Mouse (Mus musculus) urinary bladder, adult 18-20 months (tissue): ENCODE results near the gene Pard3b.

Experiments
- DNase-seq, 2 experiments: peaks; one replicate each; pipeline ENCODE4 v3.0.0; 2022; ENCODE audit warnings: low spot score in 2 of 2, mixed read lengths in 2 of 2

Pard3b gene

GRCm38 (mm10) chr1:61751008-61751407 is 112.4 kb downstream of the Pard3b start:
- DNase-seq, result no peak

- DNase-seq, result no peak
These were observed 118.1 kb downstream of the Pard3b start for GRCm38 (mm10) chr1:61756771-61757170.

GRCm38 (mm10) chr1:61771213-61771612 is 132.6 kb downstream of the Pard3b start:
- DNase-seq, result peak; percentile 43

- DNase-seq, result no peak
These were observed 140.1 kb downstream of the Pard3b start for GRCm38 (mm10) chr1:61778731-61779130.

- DNase-seq, result peak; percentile 6 to 41
These were observed 141.3 kb downstream of the Pard3b start for GRCm38 (mm10) chr1:61779906-61780305.

GRCm38 (mm10) chr1:61796296-61796695 is 157.7 kb downstream of the Pard3b start:
- no peak for DNase-seq

- DNase-seq, result no peak
These were observed 181.6 kb downstream of the Pard3b start for GRCm38 (mm10) chr1:61820213-61820612.

GRCm38 (mm10) chr1:61825560-61826191 is 187.1 kb downstream of the Pard3b start:
- no peak for DNase-seq

- no peak for DNase-seq
These were observed 198.5 kb downstream of the Pard3b start for GRCm38 (mm10) chr1:61837006-61837544.

- no peak for DNase-seq
These were observed 208.0 kb downstream of the Pard3b start for GRCm38 (mm10) chr1:61846606-61847005.

- no peak for DNase-seq
These were observed 210.5 kb downstream of the Pard3b start for GRCm38 (mm10) chr1:61849029-61849714.

GRCm38 (mm10) chr1:61850471-61850870 is 211.8 kb downstream of the Pard3b start:
- DNase-seq, result no peak

GRCm38 (mm10) chr1:61851176-61851575 is 212.6 kb downstream of the Pard3b start:
- DNase-seq, result no peak

GRCm38 (mm10) chr1:61867286-61868082 is 228.9 kb downstream of the Pard3b start:
- no peak for DNase-seq

- DNase-seq, result no peak
These were observed 236.3 kb downstream of the Pard3b start for GRCm38 (mm10) chr1:61874875-61875274.

- no peak for DNase-seq
These were observed 241.3 kb downstream of the Pard3b start for GRCm38 (mm10) chr1:61879706-61880470.

GRCm38 (mm10) chr1:61896048-61896447 is 257.4 kb downstream of the Pard3b start:
- no peak for DNase-seq

- no peak for DNase-seq
These were observed 264.8 kb downstream of the Pard3b start for GRCm38 (mm10) chr1:61903271-61904007.

- no peak for DNase-seq
These were observed 265.4 kb downstream of the Pard3b start for GRCm38 (mm10) chr1:61904036-61904435.

- no peak for DNase-seq
These were observed 274.3 kb downstream of the Pard3b start for GRCm38 (mm10) chr1:61912931-61913330.

- DNase-seq, result no peak
These were observed 286.3 kb downstream of the Pard3b start for GRCm38 (mm10) chr1:61924958-61925357.
